Mouse (Mus musculus): ENCODE data around the gene Epop.

GRCm38 (mm10) chr11:97609743-97610142 lies 19.8 kb downstream of the Epop start:
- TF ChIP-seq CTCF (IDR thresholded peaks at IDR 0.05; ENCODE audit: low read depth, low read length) = no peak
- no peak for TF ChIP-seq POLR2A (IDR thresholded peaks at IDR 0.05; ENCODE audit: borderline replicate concordance, low read depth, low read length)

Data from bone marrow macrophage, adult 2 months (primary cell).